Mouse (Mus musculus): ENCODE measurements around the gene Bcl7a.

Gene Bcl7a

GRCm38 (mm10) chr5:123327686-123328085 is 15.9 kb upstream of the Bcl7a start:
- WGBS, result 82% methylated on average over 8 of the region's 8 CpGs

GRCm38 (mm10) chr5:123333566-123333965 is 10.1 kb upstream of the Bcl7a start:
- 84% methylated on average over 6 of the region's 6 CpGs for WGBS

- 73% methylated on average over 4 of the region's 4 CpGs for WGBS
Measured at GRCm38 (mm10) chr5:123336205-123336961, 7.3 kb upstream of the Bcl7a start.

GRCm38 (mm10) chr5:123338463-123338862 is 5.2 kb upstream of the Bcl7a start:
- 48% methylated on average over 3 of the region's 3 CpGs for WGBS

GRCm38 (mm10) chr5:123344628-123344962 is 961 bp downstream of the Bcl7a start:
- 1% methylated on average over 49 of the region's 51 CpGs for WGBS

GRCm38 (mm10) chr5:123344963-123345852 is 1.6 kb downstream of the Bcl7a start:
- WGBS, result under 1% methylated on average over 85 of the region's 87 CpGs

GRCm38 (mm10) chr5:123345853-123346654 is 2.4 kb downstream of the Bcl7a start:
- WGBS, result 7% methylated on average over 22 of the region's 22 CpGs

- WGBS, result 68% methylated on average over 7 of the region's 7 CpGs
Measured at GRCm38 (mm10) chr5:123346701-123347270, 3.2 kb downstream of the Bcl7a start.

- 83% methylated on average over 2 of the region's 2 CpGs for WGBS
Measured at GRCm38 (mm10) chr5:123347985-123348384, 4.4 kb downstream of the Bcl7a start.

- 55% methylated on average over 10 of the region's 10 CpGs for WGBS
Measured at GRCm38 (mm10) chr5:123350386-123350785, 6.8 kb downstream of the Bcl7a start.

- WGBS, result 80% methylated on average over 11 of the region's 11 CpGs
Measured at GRCm38 (mm10) chr5:123355918-123356317, 12.3 kb downstream of the Bcl7a start.

GRCm38 (mm10) chr5:123357253-123357652 is 13.6 kb downstream of the Bcl7a start:
- 85% methylated on average over 4 of the region's 4 CpGs for WGBS

GRCm38 (mm10) chr5:123359431-123359830 is 15.8 kb downstream of the Bcl7a start:
- WGBS, result 94% methylated on average over 6 of the region's 6 CpGs

- 87% methylated on average over 4 of the region's 4 CpGs for WGBS
Measured at GRCm38 (mm10) chr5:123362911-123363310, 19.3 kb downstream of the Bcl7a start.

GRCm38 (mm10) chr5:123364302-123364971 is 20.8 kb downstream of the Bcl7a start:
- WGBS, result 56% methylated on average over 11 of the region's 11 CpGs

GRCm38 (mm10) chr5:123368869-123369488 is 25.3 kb downstream of the Bcl7a start:
- 46% methylated on average over 13 of the region's 13 CpGs for WGBS

GRCm38 (mm10) chr5:123370049-123370448 is 26.4 kb downstream of the Bcl7a start:
- 88% methylated on average over 5 of the region's 5 CpGs for WGBS

- WGBS, result 95% methylated on average over 10 of the region's 10 CpGs
Measured at GRCm38 (mm10) chr5:123375262-123375661, 31.6 kb downstream of the Bcl7a start.

- WGBS, result 87% methylated on average over 6 of the region's 6 CpGs
Measured at GRCm38 (mm10) chr5:123375793-123376452, 32.3 kb downstream of the Bcl7a start.

GRCm38 (mm10) chr5:123376569-123376968 is 32.9 kb downstream of the Bcl7a start:
- 5% methylated on average over 10 of the region's 10 CpGs for WGBS
